Mouse (Mus musculus) stomach, postnatal 0 days (tissue): ENCODE measurements around the gene Myrf.

Experiments
- CTCF ChIP-seq: IDR thresholded peaks from 2 replicates; pipeline ENCODE4 v1.5.1; 2016; ENCODE audit warnings: antibody characterized with exemption, low read depth, mild to moderate bottlenecking, moderate library complexity
- EP300 ChIP-seq: optimal IDR thresholded peaks from 2 replicates; pipeline ENCODE3; 2016; ENCODE audit warnings: antibody characterized with exemption

DNA sequence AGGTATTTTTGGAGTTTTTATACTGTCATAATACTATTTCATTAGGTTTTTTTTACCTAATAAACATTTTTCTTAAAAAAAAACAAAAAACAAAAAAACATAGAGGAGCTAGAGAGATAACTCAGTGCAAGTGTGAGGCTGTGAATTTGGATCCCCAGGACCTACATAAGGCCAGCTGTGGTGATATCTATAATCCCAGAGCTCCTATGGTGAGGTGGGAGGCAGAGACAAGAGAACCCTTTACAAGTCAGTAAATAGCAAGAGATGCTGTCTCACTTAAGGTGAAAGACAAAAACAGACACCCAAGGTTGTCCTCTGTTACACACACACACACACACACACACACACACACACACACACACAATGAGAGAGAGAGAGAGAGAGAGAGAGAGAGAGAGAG is 71.4 kb downstream of the Myrf start:
- no peak for TF ChIP-seq CTCF
- TF ChIP-seq EP300: no peak
